Mouse (Mus musculus) cerebellum, postnatal 10 days (tissue): ENCODE data around the gene Ranbp9.
A peak's percentile ranks its signal among the peaks of the same experiment; 100 is the strongest.

Experiments
- DNase-seq, 2 experiments: peaks; one replicate each; pipeline ENCODE4 v3.0.0; 2021; ENCODE audit warnings: mixed read lengths in 2 of 2

Ranbp9 gene

GRCm38 (mm10) chr13:43360534-43360933 is 120.5 kb downstream of the Ranbp9 start:
- no peak for DNase-seq

- DNase-seq: peak; percentile 42 to 56
Measured at GRCm38 (mm10) chr13:43356346-43357125, 124.5 kb downstream of the Ranbp9 start.

- DNase-seq: no peak
Measured at GRCm38 (mm10) chr13:43354362-43354761, 126.7 kb downstream of the Ranbp9 start.

GRCm38 (mm10) chr13:43353356-43353755 is 127.7 kb downstream of the Ranbp9 start:
- peak; percentile 44 to 62 for DNase-seq
